Mouse (Mus musculus): ENCODE results near the gene Pid1. TPM values are rescaled to one million over a fixed set of nuclear protein-coding genes. Genes with fewer than 3 reads are reported as not detected.
"Not testable (repeated sequence)": the region's sequence is repeated elsewhere in the genome, so short reads cannot be mapped to it uniquely, and the experiment has no call there.

Gene Pid1
- polyA plus RNA-seq, 1 experiment from 2014 or later: 171 TPM

GRCm38 (mm10) chr1:84347796-84348476 is 16.0 kb downstream of the Pid1 start:
- H3K9ac ChIP-seq: no peak overlapping the region
- 86% methylated on average over 3 of the region's 3 CpGs for WGBS
- no peaks in the 10 kb centered on the region for H3K9me3 ChIP-seq
- no peaks in the 10 kb centered on the region for H3K36me3 ChIP-seq
- no peak overlapping the region for H3K27ac ChIP-seq
- no peak overlapping the region for H3K4me3 ChIP-seq
- no peaks in the 10 kb centered on the region for H3K4me1 ChIP-seq (replicated peaks)
- no peaks in the 10 kb centered on the region for H3K27me3 ChIP-seq
- ATAC-seq (ENCODE audit: low FRiP score): no peak
- H3K4me2 ChIP-seq: no peak overlapping the region

GRCm38 (mm10) chr1:84332797-84333196 is 31.2 kb downstream of the Pid1 start:
- not testable (repeated sequence) for H3K36me3 ChIP-seq; H3K9ac ChIP-seq; H3K27ac ChIP-seq; H3K27me3 ChIP-seq; H3K4me2 ChIP-seq; H3K4me3 ChIP-seq; H3K9me3 ChIP-seq; H3K4me1 ChIP-seq (replicated peaks); ATAC-seq (ENCODE audit: low FRiP score)
- WGBS: 30% methylated on average over 3 of the region's 3 CpGs

- H3K4me2 ChIP-seq; H3K4me1 ChIP-seq (replicated peaks); H3K9me3 ChIP-seq; H3K27ac ChIP-seq; ATAC-seq (ENCODE audit: low FRiP score); H3K9ac ChIP-seq; H3K36me3 ChIP-seq; H3K27me3 ChIP-seq; H3K4me3 ChIP-seq: not testable (repeated sequence)
- WGBS: 87% methylated on average over 12 of the region's 12 CpGs
Observed at GRCm38 (mm10) chr1:84331861-84332260, 32.1 kb downstream of the Pid1 start.

GRCm38 (mm10) chr1:84325309-84325708 is 38.7 kb downstream of the Pid1 start:
- no peak overlapping the region for H3K4me2 ChIP-seq
- no peaks in the 10 kb centered on the region for H3K36me3 ChIP-seq
- no peaks in the 10 kb centered on the region for H3K9me3 ChIP-seq
- H3K27me3 ChIP-seq: no peaks in the 10 kb centered on the region
- no peak for ATAC-seq (ENCODE audit: low FRiP score)
- H3K27ac ChIP-seq: peak overlapping the region; percentile 64
- 43% methylated on average over 3 of the region's 3 CpGs for WGBS
- H3K9ac ChIP-seq: no peak overlapping the region
- H3K4me1 ChIP-seq (replicated peaks): peaks cover 13% of the 10 kb centered on the region
- no peak overlapping the region for H3K4me3 ChIP-seq

- ATAC-seq (ENCODE audit: low FRiP score): no peak
- no peaks in the 10 kb centered on the region for H3K36me3 ChIP-seq
- no peak overlapping the region for H3K9ac ChIP-seq
- H3K27ac ChIP-seq: no peak overlapping the region
- no peaks in the 10 kb centered on the region for H3K27me3 ChIP-seq
- no peaks in the 10 kb centered on the region for H3K9me3 ChIP-seq
- no peak overlapping the region for H3K4me3 ChIP-seq
- peaks cover 13% of the 10 kb centered on the region for H3K4me1 ChIP-seq (replicated peaks)
- 71% methylated on average over 4 of the region's 4 CpGs for WGBS
- H3K4me2 ChIP-seq: no peak overlapping the region
Observed at GRCm38 (mm10) chr1:84321327-84321726, 42.7 kb downstream of the Pid1 start.

- Histone ChIP-seq H3K9me3 (no peaks in the 10 kb centered on the region), H3K27ac (no peak overlapping the region), H3K27me3 (no peaks in the 10 kb centered on the region), H3K36me3 (no peaks in the 10 kb centered on the region), H3K9ac (no peak overlapping the region), H3K4me3 (no peak overlapping the region), H3K4me2 (no peak overlapping the region), H3K4me1 (replicated peaks) (no peaks in the 10 kb centered on the region)
- WGBS: 88% methylated on average over 1 of the region's 1 CpGs
- no peak for ATAC-seq (ENCODE audit: low FRiP score)
Observed at GRCm38 (mm10) chr1:84318569-84318968, 45.4 kb downstream of the Pid1 start.

GRCm38 (mm10) chr1:84317827-84318226 is 46.2 kb downstream of the Pid1 start:
- Histone ChIP-seq H3K36me3 (no peaks in the 10 kb centered on the region), H3K9me3 (no peaks in the 10 kb centered on the region), H3K4me3 (no peak overlapping the region), H3K9ac (no peak overlapping the region), H3K4me2 (no peak overlapping the region), H3K27ac (no peak overlapping the region), H3K27me3 (no peaks in the 10 kb centered on the region), H3K4me1 (replicated peaks) (no peaks in the 10 kb centered on the region)
- ATAC-seq (ENCODE audit: low FRiP score): no peak
- 84% methylated on average over 1 of the region's 1 CpGs for WGBS

GRCm38 (mm10) chr1:84309966-84310460 is 54.0 kb downstream of the Pid1 start:
- Histone ChIP-seq H3K4me2 (no peak overlapping the region), H3K9ac (no peak overlapping the region), H3K27ac (no peak overlapping the region), H3K27me3 (no peaks in the 10 kb centered on the region), H3K36me3 (no peaks in the 10 kb centered on the region), H3K9me3 (no peaks in the 10 kb centered on the region), H3K4me3 (no peak overlapping the region), H3K4me1 (replicated peaks) (no peaks in the 10 kb centered on the region)
- WGBS: 88% methylated on average over 2 of the region's 2 CpGs
- no peak for ATAC-seq (ENCODE audit: low FRiP score)

GRCm38 (mm10) chr1:84305713-84306421 is 58.1 kb downstream of the Pid1 start:
- H3K4me3 ChIP-seq: no peak overlapping the region
- WGBS: 81% methylated on average over 16 of the region's 16 CpGs
- no peak for ATAC-seq (ENCODE audit: low FRiP score)
- no peaks in the 10 kb centered on the region for H3K9me3 ChIP-seq
- H3K4me2 ChIP-seq: no peak overlapping the region
- H3K9ac ChIP-seq: no peak overlapping the region
- no peak overlapping the region for H3K27ac ChIP-seq
- H3K36me3 ChIP-seq: no peaks in the 10 kb centered on the region
- H3K4me1 ChIP-seq (replicated peaks): no peaks in the 10 kb centered on the region
- H3K27me3 ChIP-seq: no peaks in the 10 kb centered on the region

- 80% methylated on average over 3 of the region's 3 CpGs for WGBS
Observed at GRCm38 (mm10) chr1:84302788-84303187, 61.2 kb downstream of the Pid1 start.

GRCm38 (mm10) chr1:84299719-84300118 is 64.3 kb downstream of the Pid1 start:
- Histone ChIP-seq H3K4me3 (no peak overlapping the region), H3K4me2 (no peak overlapping the region), H3K36me3 (no peaks in the 10 kb centered on the region), H3K27ac (no peak overlapping the region), H3K9me3 (no peaks in the 10 kb centered on the region), H3K4me1 (replicated peaks) (no peaks in the 10 kb centered on the region), H3K9ac (no peak overlapping the region), H3K27me3 (no peaks in the 10 kb centered on the region)
- no peak for ATAC-seq (ENCODE audit: low FRiP score)
- 91% methylated on average over 1 of the region's 1 CpGs for WGBS

More at GRCm38 (mm10) chr1:84302788-84303187, 61.2 kb downstream of the Pid1 start:
- no peaks in the 10 kb centered on the region for H3K36me3 ChIP-seq
- no peaks in the 10 kb centered on the region for H3K9me3 ChIP-seq
- H3K4me2 ChIP-seq: no peak overlapping the region
- ATAC-seq (ENCODE audit: low FRiP score): no peak
- H3K4me1 ChIP-seq (replicated peaks): no peaks in the 10 kb centered on the region
- no peak overlapping the region for H3K4me3 ChIP-seq
- H3K27ac ChIP-seq: no peak overlapping the region
- no peak overlapping the region for H3K9ac ChIP-seq
- no peaks in the 10 kb centered on the region for H3K27me3 ChIP-seq

- WGBS: 30% methylated on average over 6 of the region's 6 CpGs
- Histone ChIP-seq H3K9me3 (no peaks in the 10 kb centered on the region), H3K4me2 (0 out of 2 replicates have a peak overlapping the region, but pooled peaks have one; percentile 17), H3K27me3 (no peaks in the 10 kb centered on the region), H3K27ac (peak overlapping the region; percentile 48), H3K4me1 (replicated peaks) (peaks cover 38% of the 10 kb centered on the region), H3K9ac (no peak overlapping the region), H3K4me3 (no peak overlapping the region), H3K36me3 (no peaks in the 10 kb centered on the region)
- ATAC-seq (ENCODE audit: low FRiP score): 0 out of 2 replicates have a peak, but pooled peaks have one; percentile 29
Observed at GRCm38 (mm10) chr1:84286682-84287111, 77.3 kb downstream of the Pid1 start.

GRCm38 (mm10) chr1:84285620-84286019 is 78.4 kb downstream of the Pid1 start:
- H3K27me3 ChIP-seq: no peaks in the 10 kb centered on the region
- H3K4me2 ChIP-seq: no peak overlapping the region
- no peak overlapping the region for H3K4me3 ChIP-seq
- no peaks in the 10 kb centered on the region for H3K36me3 ChIP-seq
- no peaks in the 10 kb centered on the region for H3K9me3 ChIP-seq
- H3K9ac ChIP-seq: no peak overlapping the region
- no peak overlapping the region for H3K27ac ChIP-seq
- WGBS: 87% methylated on average over 7 of the region's 7 CpGs
- peaks cover 48% of the 10 kb centered on the region for H3K4me1 ChIP-seq (replicated peaks)
- ATAC-seq (ENCODE audit: low FRiP score): no peak

Measured in hindbrain, embryonic 13.5 days (tissue).